Mouse (Mus musculus): ENCODE data around the gene Cst8. TPM values are rescaled to one million over a fixed set of nuclear protein-coding genes. Genes with fewer than 3 reads are reported as not detected.
A peak's percentile ranks its signal among the peaks of the same experiment; 100 is the strongest.

Gene Cst8
- total and polyA plus RNA-seq, 3 experiments: not detected

GRCm38 (mm10) chr2:148751893-148752813 lies 46.4 kb upstream of the Cst8 start:
- Histone ChIP-seq H3K9me3 (replicated peaks; ENCODE audit: insufficient read depth, low read length) (no peaks in the 10 kb centered on the region), H3K27ac (ENCODE audit: control insufficient read depth, low read depth, low read length) (no peak overlapping the region), H3K4me1 (ENCODE audit: control insufficient read depth in 1 of 2, insufficient read depth in 2 of 2, low read length in 2 of 2) (no peaks in the 10 kb centered on the region), H3K9ac (ENCODE audit: control insufficient read depth, low read depth, low read length, poor library complexity, severe bottlenecking) (no peak overlapping the region), H3K36me3 (ENCODE audit: control insufficient read depth in 1 of 2, insufficient read depth in 2 of 2, low read length in 2 of 2) (no peaks in the 10 kb centered on the region), H3K79me2 (ENCODE audit: control insufficient read depth, insufficient read depth, low read length, poor library complexity) (no peaks in the 10 kb centered on the region), H3K4me3 (ENCODE audit: control insufficient read depth in 1 of 2, insufficient read depth in 1 of 2, low read depth in 2 of 2, low read length in 2 of 2) (no peak overlapping the region), H3K27me3 (ENCODE audit: control insufficient read depth in 1 of 2, insufficient read depth in 2 of 2, low read length in 2 of 2) (no peaks in the 10 kb centered on the region)
- peak; percentile 83 for DNase-seq (ENCODE audit: low read depth, low spot score)
- TF ChIP-seq CHD1 (IDR thresholded peaks at IDR 0.05; ENCODE audit: low read depth, low read length) (no peak), POLR2A (IDR thresholded peaks at IDR 0.05; ENCODE audit: control insufficient read depth in 1 of 2, insufficient read depth in 1 of 2, low read depth in 1 of 2, low read length in 2 of 2, poor library complexity in 1 of 2) (no peak), NELFE (IDR thresholded peaks at IDR 0.05; ENCODE audit: low read depth, low read length) (no peak), RAD21 (IDR thresholded peaks at IDR 0.05; ENCODE audit: low read depth, low read length) (peak; percentile 55), SMC3 (IDR thresholded peaks at IDR 0.05; ENCODE audit: low read depth, low read length) (peak; percentile 62), CTCF (IDR thresholded peaks at IDR 0.05 in 2 of 3, conservative IDR thresholded peaks at IDR 0.05 in 1 of 3; ENCODE audit: control insufficient read depth in 1 of 3, insufficient read depth in 1 of 3, low read depth in 2 of 3, low read length in 3 of 3, poor library complexity in 1 of 3, severe bottlenecking in 1 of 3) (peak; percentile 40 to 74 (median 53); a peak in 5 of 6 replicates), ZC3H11A (IDR thresholded peaks at IDR 0.05; ENCODE audit: low read depth, low read length) (peak; percentile 32)

- no peaks in the 10 kb centered on the region for H3K9me3 ChIP-seq (replicated peaks; ENCODE audit: insufficient read depth, low read length)
- no peaks in the 10 kb centered on the region for H3K79me2 ChIP-seq (ENCODE audit: control insufficient read depth, insufficient read depth, low read length, poor library complexity)
- H3K27ac ChIP-seq (ENCODE audit: control insufficient read depth, low read depth, low read length): no peak overlapping the region
- H3K4me3 ChIP-seq (ENCODE audit: control insufficient read depth in 1 of 2, insufficient read depth in 1 of 2, low read depth in 2 of 2, low read length in 2 of 2): no peak overlapping the region
- no peak for DNase-seq (ENCODE audit: low read depth, low spot score)
- no peak for TF ChIP-seq RAD21 (IDR thresholded peaks at IDR 0.05; ENCODE audit: low read depth, low read length)
- TF ChIP-seq EP300 (IDR thresholded peaks at IDR 0.05; ENCODE audit: low read depth in 1 of 2, low read length in 2 of 2): no peak
- no peak for TF ChIP-seq USF2 (IDR thresholded peaks at IDR 0.05; ENCODE audit: borderline replicate concordance in 1 of 2, insufficient read depth in 1 of 2, low read depth in 1 of 2, low read length in 2 of 2)
- TF ChIP-seq JUND (IDR thresholded peaks at IDR 0.05; ENCODE audit: low read depth, low read length): no peak
- no peak for TF ChIP-seq E2F4 (IDR thresholded peaks at IDR 0.05; ENCODE audit: borderline replicate concordance, low read depth, low read length)
- no peak for TF ChIP-seq TBP (IDR thresholded peaks at IDR 0.05; ENCODE audit: low read depth, low read length)
- TF ChIP-seq ZKSCAN1 (IDR thresholded peaks at IDR 0.05; ENCODE audit: low read depth, low read length): no peak
- no peak for TF ChIP-seq ZC3H11A (IDR thresholded peaks at IDR 0.05; ENCODE audit: low read depth, low read length)
- no peak for TF ChIP-seq MYC (IDR thresholded peaks at IDR 0.05; ENCODE audit: low read depth, low read length)
- no peak for TF ChIP-seq MXI1 (IDR thresholded peaks at IDR 0.05; ENCODE audit: low read depth, low read length)
- TF ChIP-seq POLR2AphosphoS2 (IDR thresholded peaks at IDR 0.05; ENCODE audit: low read length): no peak
- no peak for TF ChIP-seq UBTF (IDR thresholded peaks at IDR 0.05; ENCODE audit: borderline replicate concordance, insufficient read depth, low read depth, low read length)
- no peak for TF ChIP-seq POLR2A (IDR thresholded peaks at IDR 0.05; ENCODE audit: control insufficient read depth in 1 of 2, insufficient read depth in 1 of 2, low read depth in 1 of 2, low read length in 2 of 2, poor library complexity in 1 of 2)
- TF ChIP-seq CTCF (IDR thresholded peaks at IDR 0.05 in 2 of 3, conservative IDR thresholded peaks at IDR 0.05 in 1 of 3; ENCODE audit: control insufficient read depth in 1 of 3, insufficient read depth in 1 of 3, low read depth in 2 of 3, low read length in 3 of 3, poor library complexity in 1 of 3, severe bottlenecking in 1 of 3): no peak
- no peak for TF ChIP-seq MAZ (IDR thresholded peaks at IDR 0.05; ENCODE audit: low read depth, low read length)
- TF ChIP-seq SIN3A (IDR thresholded peaks at IDR 0.05; ENCODE audit: low read length): no peak
- TF ChIP-seq NRF1 (IDR thresholded peaks at IDR 0.05; ENCODE audit: insufficient read depth, low read depth, low read length, poor library complexity, severe bottlenecking): no peak
- no peak overlapping the region for H3K9ac ChIP-seq (ENCODE audit: control insufficient read depth, low read depth, low read length, poor library complexity, severe bottlenecking)
- H3K4me1 ChIP-seq (ENCODE audit: control insufficient read depth in 1 of 2, insufficient read depth in 2 of 2, low read length in 2 of 2): no peaks in the 10 kb centered on the region
- no peaks in the 10 kb centered on the region for H3K27me3 ChIP-seq (ENCODE audit: control insufficient read depth in 1 of 2, insufficient read depth in 2 of 2, low read length in 2 of 2)
- H3K36me3 ChIP-seq (ENCODE audit: control insufficient read depth in 1 of 2, insufficient read depth in 2 of 2, low read length in 2 of 2): no peaks in the 10 kb centered on the region
These were observed 44.2 kb upstream of the Cst8 start for GRCm38 (mm10) chr2:148754310-148754846.
